Mouse (Mus musculus) heart, embryonic 13.5 days (tissue): ENCODE results near the gene Mroh2a. TPM values are rescaled to one million over a fixed set of nuclear protein-coding genes. Genes with fewer than 3 reads are reported as not detected.
A peak's percentile ranks its signal among the peaks of the same experiment; 100 is the strongest.

ENCODE experiments used
- ATAC-seq: fragments of 200-750 bp; cut with Nextera tagmentation; 2 replicates; pipeline ENCODE4 v1.8.0; 2017; ENCODE audit warnings: moderate TSS enrichment; ENCODE audit not compliant: insufficient number of reproducible peaks, low FRiP score, low TSS enrichment; ENCODE audit errors: extremely low read depth
- H3K27ac ChIP-seq: fragments of 300-500 bp; sonication (generic); replicated peaks from 2 replicates; pipeline ENCODE4 v1.5.1; 2015; ENCODE audit warnings: moderate library complexity, mild to moderate bottlenecking, inconsistent platforms
- H3K27me3 ChIP-seq: fragments of 300-500 bp; sonication (generic); replicated peaks from 2 replicates; pipeline ENCODE4 v1.6.1; 2015; ENCODE audit warnings: mild to moderate bottlenecking, inconsistent platforms
- H3K36me3 ChIP-seq: fragments of 300-500 bp; sonication (generic); 2 replicates; pipeline ENCODE4 v1.6.1; 2015; ENCODE audit warnings: mild to moderate bottlenecking, inconsistent platforms
- H3K4me1 ChIP-seq: fragments of 300-500 bp; sonication (generic); 2 replicates; pipeline ENCODE4 v1.6.1; 2015; ENCODE audit warnings: inconsistent platforms
- H3K4me2 ChIP-seq: fragments of 300-500 bp; sonication (generic); 2 replicates; pipeline ENCODE4 v1.6.1; 2015; ENCODE audit warnings: inconsistent platforms, mild to moderate bottlenecking, moderate library complexity
- H3K4me3 ChIP-seq: fragments of 300-500 bp; sonication (generic); 2 replicates; pipeline ENCODE4 v1.5.1; 2015; ENCODE audit warnings: moderate library complexity, mild to moderate bottlenecking, inconsistent platforms
- H3K9ac ChIP-seq: fragments of 300-500 bp; sonication (generic); 2 replicates; pipeline ENCODE4 v1.6.1; 2015; ENCODE audit warnings: inconsistent platforms, mild to moderate bottlenecking, moderate library complexity
- H3K9me3 ChIP-seq: fragments of 300-500 bp; sonication (generic); 2 replicates; pipeline ENCODE4 v1.6.1; 2016; ENCODE audit warnings: inconsistent platforms
- WGBS: fragments of 180-500 bp; shearing (Covaris S2); methylation state at CpG from one replicate; pipeline ENCODE4 v1.1.7; 2015; ENCODE audit warnings: mixed read lengths; 5-methylcytosine and 5-hydroxymethylcytosine counted together
- polyA plus RNA-seq: library from polyadenylated mRNA; unstranded; fragments of >200 nt; fragmentation: Nextera tagmentation; extraction: Ambion mirVana; gene quantifications from 2 replicates; pipeline ENCODE4 v1.2.1, GENCODE M21; 2015

Mroh2a gene
- polyA plus RNA-seq: 0.33 and 0.50 TPM in 2 replicates

DNA sequence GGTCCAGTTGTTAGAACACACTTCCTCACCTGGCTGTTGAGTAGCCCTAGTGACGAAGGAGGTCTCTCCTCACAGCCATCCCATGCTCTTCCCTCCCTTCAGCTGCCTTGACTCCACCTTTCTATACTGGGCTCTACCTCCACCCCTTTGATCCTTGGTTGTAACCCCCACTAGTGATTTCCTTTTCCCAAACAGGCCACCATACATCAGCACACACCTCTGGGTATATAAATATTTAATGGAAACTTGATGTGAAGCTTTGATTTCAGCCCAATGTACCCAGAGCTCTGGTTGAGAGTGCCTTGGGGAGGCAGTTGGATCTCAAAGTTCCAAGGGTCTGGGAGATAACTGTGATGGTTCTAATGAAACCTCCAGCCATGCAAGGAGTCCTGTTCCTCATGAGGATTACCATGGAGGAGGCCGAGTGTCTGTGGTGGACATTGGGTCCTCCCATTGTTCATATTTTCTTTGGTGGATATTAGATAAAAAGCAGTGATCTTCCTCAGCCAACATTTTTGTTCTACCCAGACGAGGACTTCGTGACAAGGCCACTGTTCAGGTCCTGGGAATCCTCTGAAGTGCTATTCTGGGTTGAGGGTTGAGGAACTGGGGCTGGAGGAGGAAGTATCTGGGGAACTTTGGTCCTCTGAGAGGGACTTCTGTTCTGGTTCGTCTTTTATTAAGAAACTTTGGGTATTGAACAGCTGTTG, at the start of gene Mroh2a:
Gene Mroh2a, plus strand, starts transcription at position 317 of the 710 bp plus-strand sequence.
- ATAC-seq: no peak
- H3K9me3 ChIP-seq: peaks cover 70% of the 10 kb centered on the region

DNA sequence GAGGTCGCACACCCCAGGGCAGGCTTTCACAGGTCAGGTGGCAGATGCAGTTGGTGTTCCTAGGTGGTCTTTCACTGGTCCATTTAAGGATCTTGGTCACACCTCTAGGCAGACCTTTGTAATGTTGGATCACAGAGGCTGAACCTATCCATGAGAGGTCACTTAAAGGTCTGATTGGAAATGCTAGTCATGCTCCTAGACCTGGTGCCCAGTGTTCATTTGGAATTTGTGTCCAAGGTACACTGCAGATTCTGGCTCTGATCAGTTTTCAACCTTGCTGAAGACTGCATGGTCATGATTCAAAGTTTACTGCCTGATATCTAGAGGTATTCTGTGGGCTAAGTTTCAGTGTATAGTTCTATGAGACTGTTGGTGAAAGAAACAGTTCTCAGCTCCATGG, 47.1 kb upstream of the Mroh2a start:
- WGBS: 86% methylated on average over 1 of the region's 1 CpGs
- no peak overlapping the region for H3K4me3 ChIP-seq
- no peak for ATAC-seq

More for the DNA sequence above, at the start of gene Mroh2a:
- H3K9ac ChIP-seq: no peak within 1 kb of the TSS
- H3K4me1 ChIP-seq: no peaks in the 10 kb centered on the region
- no peak within 1 kb of the TSS for H3K4me2 ChIP-seq
- no peaks in the 10 kb centered on the region for H3K36me3 ChIP-seq
- no peak within 1 kb of the TSS for H3K27ac ChIP-seq
- WGBS: 45% methylated on average over 5 of the region's 5 CpGs
- H3K4me3 ChIP-seq: no peak within 1 kb of the TSS
- H3K27me3 ChIP-seq: no peaks in the 10 kb centered on the region

DNA sequence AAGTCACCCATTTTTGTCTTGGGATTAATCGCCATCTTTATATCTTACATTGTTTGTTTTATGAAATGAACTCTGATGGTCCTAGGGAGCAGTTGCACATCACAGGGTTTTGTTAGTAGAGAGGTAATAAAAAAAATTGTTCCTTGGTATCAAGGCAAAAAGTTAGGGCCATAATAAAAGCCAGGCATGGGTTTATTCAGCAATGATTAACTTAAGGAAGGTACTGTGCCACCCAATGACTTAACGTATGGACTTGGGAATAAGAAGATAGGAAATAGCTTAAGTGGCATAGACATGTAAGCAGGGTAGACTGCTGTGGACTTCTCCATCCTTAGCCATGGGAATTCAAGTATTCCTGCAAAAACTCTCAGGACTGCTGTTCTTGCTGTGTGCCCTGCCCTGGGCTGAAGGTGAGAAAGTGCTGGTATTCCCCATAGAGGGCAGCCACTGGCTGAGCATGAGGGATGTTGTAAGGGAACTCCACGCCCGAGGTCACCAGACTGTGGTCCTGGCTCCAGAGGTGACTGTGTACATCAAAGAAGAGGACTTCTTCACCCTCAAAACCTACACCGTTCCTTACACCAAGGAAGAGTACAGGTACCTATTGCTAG, 40.4 kb upstream of the Mroh2a start:
- no peak overlapping the region for H3K9ac ChIP-seq
- H3K27ac ChIP-seq: no peak overlapping the region
- no peak overlapping the region for H3K4me2 ChIP-seq
- no peak for ATAC-seq
- H3K4me1 ChIP-seq: no peaks in the 10 kb centered on the region
- no peaks in the 10 kb centered on the region for H3K36me3 ChIP-seq
- H3K9me3 ChIP-seq: no peaks in the 10 kb centered on the region
- 78% methylated on average over 5 of the region's 5 CpGs for WGBS
- H3K4me3 ChIP-seq: no peak overlapping the region
- H3K27me3 ChIP-seq: no peaks in the 10 kb centered on the region

More for the DNA sequence above, 47.1 kb upstream of the Mroh2a start:
- Histone ChIP-seq H3K27me3 (no peaks in the 10 kb centered on the region), H3K9me3 (peaks cover 20% of the 10 kb centered on the region), H3K36me3 (no peaks in the 10 kb centered on the region), H3K4me1 (no peaks in the 10 kb centered on the region), H3K27ac (no peak overlapping the region), H3K4me2 (no peak overlapping the region), H3K9ac (no peak overlapping the region)

DNA sequence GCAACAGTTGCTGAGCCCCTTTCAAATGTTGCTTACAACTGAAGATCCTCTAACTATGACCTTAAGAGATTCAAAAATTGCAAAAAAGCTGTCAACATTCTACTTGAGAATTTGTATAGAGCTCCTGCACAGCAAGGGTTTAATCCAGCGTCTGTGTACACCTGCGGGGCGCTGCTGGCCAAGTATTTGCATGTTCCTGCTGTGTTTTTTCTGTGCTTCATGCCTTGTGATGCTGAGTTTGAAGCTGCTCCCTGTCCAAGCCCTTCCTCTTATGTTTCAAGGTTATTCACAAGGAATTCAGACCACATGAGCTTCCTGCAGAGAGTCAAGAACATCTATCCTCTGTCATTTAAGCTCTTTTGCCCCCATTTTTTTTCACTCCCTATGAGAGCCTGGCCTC, 34.6 kb upstream of the Mroh2a start:
- no peak for ATAC-seq

DNA sequence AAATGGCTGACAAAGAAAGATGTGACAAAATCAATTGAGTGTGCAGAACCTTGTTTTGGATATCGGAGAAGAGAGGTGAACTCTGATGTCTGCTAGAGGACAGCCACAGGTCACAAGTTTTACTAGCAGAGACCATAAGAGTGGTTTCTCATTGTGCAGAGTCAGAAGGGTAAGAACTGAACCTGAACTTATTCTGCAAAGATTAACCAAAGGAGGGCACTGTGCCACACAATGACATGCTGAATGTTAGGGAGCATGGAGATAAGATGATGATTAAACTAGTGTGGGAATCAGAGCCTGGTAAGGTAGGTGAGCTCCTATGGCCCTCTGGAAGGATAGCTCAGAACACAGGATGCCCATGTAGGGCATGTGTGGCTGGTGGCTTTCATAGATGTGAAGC, 31.1 kb upstream of the Mroh2a start:
- Histone ChIP-seq H3K27me3 (0 out of 2 replicates have a peak, but pooled peaks cover 3% of the 10 kb centered on the region), H3K4me2 (no peak overlapping the region), H3K4me1 (no peaks in the 10 kb centered on the region; the same call in 1 of the 2 replicates), H3K4me3 (no peak overlapping the region), H3K9me3 (no peaks in the 10 kb centered on the region), H3K27ac (no peak overlapping the region), H3K9ac (no peak overlapping the region), H3K36me3 (no peaks in the 10 kb centered on the region)
- ATAC-seq: no peak
- WGBS: 88% methylated on average over 1 of the region's 1 CpGs

More for the DNA sequence above, 34.6 kb upstream of the Mroh2a start:
- no peaks in the 10 kb centered on the region for H3K9me3 ChIP-seq
- no peak overlapping the region for H3K4me3 ChIP-seq
- H3K27ac ChIP-seq: no peak overlapping the region
- no peaks in the 10 kb centered on the region for H3K36me3 ChIP-seq
- no peaks in the 10 kb centered on the region for H3K4me1 ChIP-seq
- H3K27me3 ChIP-seq: 0 out of 2 replicates have a peak, but pooled peaks cover 3% of the 10 kb centered on the region
- H3K9ac ChIP-seq: no peak overlapping the region
- H3K4me2 ChIP-seq: no peak overlapping the region
- 65% methylated on average over 3 of the region's 3 CpGs for WGBS

DNA sequence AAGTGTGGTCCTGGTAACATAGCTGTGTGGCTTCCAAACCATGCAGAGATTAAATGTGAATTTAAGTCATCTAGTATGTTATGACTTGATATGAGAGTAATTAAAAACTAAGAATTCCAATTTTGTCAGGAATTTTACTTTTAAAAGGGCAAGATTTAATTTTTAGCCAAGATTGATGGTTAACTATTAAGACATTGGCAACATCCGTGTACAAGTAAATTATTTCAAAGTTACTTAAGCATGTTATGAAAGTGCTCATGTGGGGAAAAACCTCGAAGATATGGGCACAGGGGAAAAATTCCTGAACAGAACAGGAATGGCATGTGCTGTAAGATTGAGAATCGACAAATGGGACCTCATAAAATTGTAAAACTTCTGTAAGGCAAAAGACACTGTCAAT, 29.3 kb upstream of the Mroh2a start:
- Histone ChIP-seq H3K27me3 (0 out of 2 replicates have a peak, but pooled peaks cover 3% of the 10 kb centered on the region), H3K9ac (no peak overlapping the region), H3K4me1 (no peaks in the 10 kb centered on the region; the same call in 1 of the 2 replicates), H3K9me3 (no peaks in the 10 kb centered on the region), H3K36me3 (no peaks in the 10 kb centered on the region), H3K4me2 (no peak overlapping the region), H3K4me3 (no peak overlapping the region), H3K27ac (no peak overlapping the region)
- WGBS: 63% methylated on average over 3 of the region's 3 CpGs
- ATAC-seq: no peak

DNA sequence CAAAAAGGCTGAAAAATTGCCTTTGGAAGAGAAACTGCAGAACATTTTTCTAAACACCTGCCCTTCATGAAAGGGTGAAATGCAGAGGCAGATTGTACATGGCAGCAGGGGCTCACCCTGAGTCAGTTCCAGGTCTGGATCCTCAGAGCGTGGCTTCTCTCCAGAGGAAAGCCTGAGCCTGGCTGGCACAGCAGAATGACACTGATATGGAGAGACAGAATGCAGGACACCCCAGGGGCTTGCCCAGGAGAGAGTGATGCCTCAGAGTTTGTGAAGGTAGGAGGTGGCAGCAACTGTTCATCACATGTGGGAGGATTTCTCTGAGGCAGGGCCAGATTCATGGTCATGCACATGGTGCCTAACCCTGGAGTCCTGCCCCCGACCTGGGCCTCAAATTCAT, 26.8 kb upstream of the Mroh2a start:
- 46% methylated on average over 2 of the region's 2 CpGs for WGBS
- no peak overlapping the region for H3K27ac ChIP-seq
- H3K27me3 ChIP-seq: peaks cover 3% of the 10 kb centered on the region; the same call in 1 of the 2 replicates
- H3K4me3 ChIP-seq: no peak overlapping the region
- H3K36me3 ChIP-seq: no peaks in the 10 kb centered on the region
- no peak overlapping the region for H3K9ac ChIP-seq
- H3K4me2 ChIP-seq: no peak overlapping the region
- no peaks in the 10 kb centered on the region for H3K9me3 ChIP-seq
- H3K4me1 ChIP-seq: peaks cover 2% of the 10 kb centered on the region
- no peak for ATAC-seq

DNA sequence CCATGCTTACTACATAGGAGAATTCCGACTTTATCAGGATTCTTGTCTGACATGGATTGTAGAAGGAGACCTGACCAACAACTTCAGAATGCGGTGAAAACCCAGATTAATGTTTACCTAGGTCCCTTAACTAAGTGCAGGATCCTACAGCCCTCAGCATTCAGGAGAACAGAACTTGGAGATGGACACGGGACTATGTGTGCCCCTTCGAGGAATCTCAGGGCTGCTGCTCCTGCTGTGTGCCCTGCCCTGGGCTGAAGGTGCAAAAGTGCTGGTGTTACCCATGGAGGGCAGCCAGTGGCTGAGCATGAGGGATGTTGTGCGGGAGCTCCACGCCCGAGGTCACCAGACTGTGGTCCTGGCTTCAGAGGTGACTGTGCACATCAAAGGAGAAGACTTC, 26.3 kb upstream of the Mroh2a start, which contains the start of gene Ugt1a2:
Gene Ugt1a2, plus strand, starts transcription at position 146 of the 400 bp plus-strand sequence.
- WGBS: 74% methylated on average over 7 of the region's 7 CpGs
- no peak for ATAC-seq

DNA sequence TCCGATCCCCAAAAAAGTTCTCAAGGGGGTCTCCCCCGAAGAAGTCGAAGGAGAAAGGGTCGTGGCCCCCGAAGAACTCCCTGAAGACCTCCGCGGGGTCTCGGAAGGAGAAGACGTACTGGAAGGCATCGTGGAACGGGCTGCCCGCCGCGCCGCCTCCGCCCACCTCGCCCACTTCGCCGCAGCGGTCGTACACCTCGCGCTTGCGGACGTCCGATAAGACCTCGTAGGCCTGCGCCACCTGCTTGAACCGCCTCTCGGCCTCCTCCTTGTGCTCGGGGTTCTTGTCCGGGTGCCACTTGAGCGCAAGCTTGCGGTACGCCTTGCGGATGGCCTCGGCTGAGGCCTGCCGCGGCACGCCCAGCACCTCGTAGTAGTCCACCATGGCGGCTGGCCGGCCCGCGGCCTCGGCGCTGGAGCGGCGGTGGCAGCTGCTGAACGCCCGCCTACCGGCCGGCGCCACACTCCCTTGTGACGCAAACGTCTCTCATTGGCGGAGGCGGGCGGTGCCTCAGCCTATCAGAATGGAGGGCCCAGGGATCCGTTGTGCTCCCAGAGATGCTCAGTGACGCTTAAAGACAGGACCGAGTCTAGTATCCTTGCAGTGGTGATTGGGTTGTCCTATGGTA, 21.4 kb upstream of the Mroh2a start, which contains the start of gene Dnajb3:
Gene Dnajb3, minus strand, starts transcription at position 489 of the 629 bp plus-strand sequence.
- Histone ChIP-seq H3K9ac (peak within 1 kb of the TSS; percentile 87), H3K27me3 (no peaks in the 10 kb centered on the region; the same call in 1 of the 2 replicates), H3K9me3 (no peaks in the 10 kb centered on the region), H3K36me3 (no peaks in the 10 kb centered on the region), H3K4me2 (peak within 1 kb of the TSS; percentile 91), H3K4me1 (peaks cover 11% of the 10 kb centered on the region), H3K27ac (peak within 1 kb of the TSS; percentile 20), H3K4me3 (peak within 1 kb of the TSS; percentile 63)
- ATAC-seq: peak; percentile 96
- 3% methylated on average over 62 of the region's 62 CpGs for WGBS

More for the DNA sequence above, 26.3 kb upstream of the Mroh2a start, which contains the start of gene Ugt1a2:
- no peak within 1 kb of the TSS for H3K27ac ChIP-seq
- H3K4me1 ChIP-seq: peaks cover 5% of the 10 kb centered on the region
- H3K27me3 ChIP-seq: peaks cover 3% of the 10 kb centered on the region; the same call in 1 of the 2 replicates
- no peaks in the 10 kb centered on the region for H3K36me3 ChIP-seq
- H3K9me3 ChIP-seq: no peaks in the 10 kb centered on the region
- H3K4me3 ChIP-seq: no peak within 1 kb of the TSS
- H3K9ac ChIP-seq: no peak within 1 kb of the TSS
- H3K4me2 ChIP-seq: no peak within 1 kb of the TSS

DNA sequence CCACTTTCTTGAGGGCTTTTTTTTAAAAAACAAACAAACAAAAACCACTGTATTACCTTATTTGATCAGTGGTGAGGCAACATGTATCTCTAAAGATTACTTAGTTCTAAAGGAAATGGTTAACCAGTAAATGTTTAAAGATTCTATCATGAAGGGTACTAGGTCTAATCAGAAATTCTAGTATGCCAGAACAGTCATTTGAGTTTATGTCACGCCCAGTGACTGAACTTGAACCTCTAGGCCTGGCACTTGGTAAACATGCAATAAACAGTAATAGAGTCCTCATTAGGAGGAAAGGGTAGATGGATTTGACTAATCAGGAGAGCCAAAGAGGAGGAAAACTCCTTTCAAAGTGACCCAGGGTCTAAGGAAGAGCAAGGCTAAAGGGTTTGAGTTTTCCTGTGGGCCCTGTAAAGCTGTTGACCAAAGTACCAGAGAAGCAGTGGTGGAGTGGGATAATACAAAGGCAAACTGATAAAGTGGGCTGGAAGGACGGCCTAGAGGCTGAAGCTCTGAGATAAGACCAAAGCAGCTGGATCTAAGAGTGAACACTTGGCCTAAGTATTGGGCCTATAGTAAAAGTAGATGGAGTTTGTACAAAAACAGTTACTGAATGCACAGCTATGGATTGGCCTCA, 19.8 kb upstream of the Mroh2a start:
- no peak overlapping the region for H3K4me3 ChIP-seq
- WGBS: 52% methylated on average over 2 of the region's 2 CpGs
- no peak overlapping the region for H3K4me2 ChIP-seq
- H3K9ac ChIP-seq: no peak overlapping the region
- peaks cover 11% of the 10 kb centered on the region for H3K4me1 ChIP-seq
- no peak overlapping the region; the same call in 1 of the 2 replicates for H3K27ac ChIP-seq
- ATAC-seq: no peak
- peaks cover 8% of the 10 kb centered on the region for H3K9me3 ChIP-seq
- no peaks in the 10 kb centered on the region for H3K36me3 ChIP-seq
- H3K27me3 ChIP-seq: no peaks in the 10 kb centered on the region; the same call in 1 of the 2 replicates

DNA sequence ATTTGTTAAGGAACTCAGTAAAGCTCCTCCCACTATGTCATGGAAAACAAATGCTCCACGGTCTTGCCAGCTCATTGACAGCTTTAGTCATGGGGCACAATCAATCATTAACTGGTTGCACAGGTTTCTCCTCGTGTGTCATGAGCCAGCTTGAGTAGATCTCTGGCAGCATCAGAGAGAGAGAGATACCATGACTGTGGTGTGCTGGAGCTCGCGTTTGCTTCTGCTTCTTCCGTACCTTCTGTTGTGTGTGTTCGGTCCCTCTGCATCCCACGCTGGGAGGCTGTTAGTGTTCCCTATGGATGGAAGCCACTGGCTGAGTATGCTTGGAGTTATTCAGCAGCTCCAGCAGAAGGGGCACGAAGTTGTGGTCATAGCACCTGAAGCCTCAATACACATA, 15.0 kb upstream of the Mroh2a start, which contains the start of gene Ugt1a1:
Gene Ugt1a1, plus strand, starts transcription at position 148 of the 400 bp plus-strand sequence.
- Histone ChIP-seq H3K36me3 (no peaks in the 10 kb centered on the region), H3K27ac (no peak within 1 kb of the TSS), H3K4me2 (no peak within 1 kb of the TSS), H3K4me3 (no peak within 1 kb of the TSS), H3K9me3 (peaks cover 48% of the 10 kb centered on the region), H3K27me3 (no peaks in the 10 kb centered on the region), H3K4me1 (no peaks in the 10 kb centered on the region), H3K9ac (no peak within 1 kb of the TSS)
- no peak for ATAC-seq
- WGBS: 59% methylated on average over 8 of the region's 8 CpGs
